Mouse (Mus musculus): Measurements from ENCODE around the gene Pla2g2c. TPM values are rescaled to one million over a fixed set of nuclear protein-coding genes. Genes with fewer than 3 reads are reported as not detected.

Pla2g2c gene
- polyA plus RNA-seq, 1 experiment from 2014 or later: not detected

DNA sequence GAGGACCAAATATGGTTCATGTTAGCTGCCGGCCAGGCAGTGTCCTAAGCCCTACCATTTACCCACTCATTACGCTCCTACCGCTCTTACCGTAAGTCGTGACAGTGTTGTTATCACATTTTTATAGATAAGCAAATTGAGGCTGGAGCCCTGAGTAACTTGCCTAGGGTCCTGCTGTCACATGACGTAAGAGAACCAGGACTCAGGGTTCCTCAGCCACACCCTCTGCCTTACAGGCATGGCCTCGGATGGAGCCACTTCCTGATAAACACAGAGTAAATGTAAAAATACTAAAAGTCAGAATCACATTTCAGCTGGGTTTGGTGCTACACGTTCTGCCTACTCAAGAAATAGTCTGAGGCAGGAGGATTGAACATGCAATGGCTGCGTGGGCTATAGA, 29.8 kb downstream of the Pla2g2c start:
- WGBS (ENCODE audit: insufficient replicate concordance): 61% methylated on average over 9 of the region's 9 CpGs
- Histone ChIP-seq H3K36me3 (ENCODE audit: control insufficient read depth, insufficient read depth) (no peaks in the 10 kb centered on the region), H3K9me3 (replicated peaks; ENCODE audit: control insufficient read depth, low read length) (no peaks in the 10 kb centered on the region), H3K9ac (ENCODE audit: low read depth, low read length) (no peak overlapping the region), H3K27me3 (ENCODE audit: control insufficient read depth, insufficient read depth, low read depth, low read length) (no peaks in the 10 kb centered on the region), H3K4me1 (ENCODE audit: control insufficient read depth, low read depth, low read length) (no peaks in the 10 kb centered on the region), H3K27ac (ENCODE audit: low read length) (no peak overlapping the region), H3K4me3 (ENCODE audit: low read depth, low read length) (no peak overlapping the region), H3K4me2 (ENCODE audit: low read depth, low read length) (no peak overlapping the region)
- ATAC-seq (ENCODE audit: low read depth): no peak

GRCm38 (mm10) chr4:138755439-138755838, 30.8 kb downstream of the Pla2g2c start:
- Histone ChIP-seq H3K36me3 (ENCODE audit: control insufficient read depth, insufficient read depth) (no peaks in the 10 kb centered on the region), H3K4me2 (ENCODE audit: low read depth, low read length) (no peak overlapping the region), H3K27ac (ENCODE audit: low read length) (no peak overlapping the region), H3K9me3 (replicated peaks; ENCODE audit: control insufficient read depth, low read length) (no peaks in the 10 kb centered on the region), H3K4me1 (ENCODE audit: control insufficient read depth, low read depth, low read length) (no peaks in the 10 kb centered on the region), H3K4me3 (ENCODE audit: low read depth, low read length) (no peak overlapping the region), H3K9ac (ENCODE audit: low read depth, low read length) (no peak overlapping the region), H3K27me3 (ENCODE audit: control insufficient read depth, insufficient read depth, low read depth, low read length) (no peaks in the 10 kb centered on the region)
- no peak for ATAC-seq (ENCODE audit: low read depth)
- 53% methylated on average over 4 of the region's 4 CpGs for WGBS (ENCODE audit: insufficient replicate concordance)

DNA sequence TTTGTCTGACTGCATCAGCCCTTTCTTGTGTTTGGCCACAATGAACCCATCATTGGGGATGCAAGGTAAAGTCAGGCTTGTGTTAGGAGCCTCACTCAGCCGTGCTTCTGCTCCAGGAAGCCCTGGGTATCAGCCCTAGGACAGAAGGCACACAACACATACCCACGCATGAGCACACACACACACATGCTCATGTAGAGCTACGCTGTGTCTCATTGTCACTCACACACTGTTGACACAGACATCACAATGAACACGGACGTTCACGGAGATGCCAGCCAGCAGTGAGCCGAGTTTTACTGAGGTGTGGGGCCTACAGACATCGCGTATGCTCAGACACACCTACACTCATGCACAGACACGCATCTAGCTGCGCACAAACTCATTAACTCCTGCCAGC, 31.4 kb downstream of the Pla2g2c start:
- Histone ChIP-seq H3K9me3 (replicated peaks; ENCODE audit: control insufficient read depth, low read length) (no peaks in the 10 kb centered on the region), H3K36me3 (ENCODE audit: control insufficient read depth, insufficient read depth) (no peaks in the 10 kb centered on the region), H3K4me3 (ENCODE audit: low read depth, low read length) (no peak overlapping the region), H3K4me1 (ENCODE audit: control insufficient read depth, low read depth, low read length) (no peaks in the 10 kb centered on the region), H3K9ac (ENCODE audit: low read depth, low read length) (no peak overlapping the region), H3K27ac (ENCODE audit: low read length) (no peak overlapping the region), H3K4me2 (ENCODE audit: low read depth, low read length) (no peak overlapping the region), H3K27me3 (ENCODE audit: control insufficient read depth, insufficient read depth, low read depth, low read length) (no peaks in the 10 kb centered on the region)
- WGBS (ENCODE audit: insufficient replicate concordance): 65% methylated on average over 11 of the region's 11 CpGs
- ATAC-seq (ENCODE audit: low read depth): no peak

- WGBS (ENCODE audit: insufficient replicate concordance): 68% methylated on average over 8 of the region's 8 CpGs
- no peak within 1 kb of the TSS for H3K9ac ChIP-seq (ENCODE audit: low read depth, low read length)
- no peaks in the 10 kb centered on the region for H3K4me1 ChIP-seq (ENCODE audit: control insufficient read depth, low read depth, low read length)
- H3K36me3 ChIP-seq (ENCODE audit: control insufficient read depth, insufficient read depth): no peaks in the 10 kb centered on the region
- H3K9me3 ChIP-seq (replicated peaks; ENCODE audit: control insufficient read depth, low read length): no peaks in the 10 kb centered on the region
- no peak for ATAC-seq (ENCODE audit: low read depth)
- no peak within 1 kb of the TSS for H3K27ac ChIP-seq (ENCODE audit: low read length)
- H3K4me3 ChIP-seq (ENCODE audit: low read depth, low read length): no peak within 1 kb of the TSS
- H3K27me3 ChIP-seq (ENCODE audit: control insufficient read depth, insufficient read depth, low read depth, low read length): no peaks in the 10 kb centered on the region
- no peak within 1 kb of the TSS for H3K4me2 ChIP-seq (ENCODE audit: low read depth, low read length)
Measured at GRCm38 (mm10) chr4:138757416-138757815, 32.8 kb downstream of the Pla2g2c start, which contains the start of gene Pla2g2f. Gene Pla2g2f (minus strand): TSS chr4:138757626.

DNA sequence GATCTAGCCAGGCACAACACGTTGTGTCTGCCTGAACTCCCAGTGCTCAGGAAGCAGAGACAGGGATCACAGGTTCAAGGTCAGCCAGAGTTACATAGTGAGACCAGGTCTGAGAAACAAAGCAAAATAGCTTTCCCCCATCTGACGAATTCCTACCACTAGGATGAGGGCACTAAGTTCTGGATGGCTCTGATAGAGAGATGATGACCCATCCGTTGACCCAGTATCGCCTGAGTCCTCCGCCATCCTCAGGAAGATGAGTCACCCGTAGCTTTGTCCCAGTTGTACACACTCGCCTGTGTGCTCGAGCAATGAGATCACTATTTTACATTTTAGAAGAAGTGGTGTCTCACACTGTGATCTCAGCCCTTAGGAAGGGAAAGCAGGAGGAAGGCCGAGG, 37.7 kb downstream of the Pla2g2c start:
- no peak for ATAC-seq (ENCODE audit: low read depth)
- no peaks in the 10 kb centered on the region for H3K4me1 ChIP-seq (ENCODE audit: control insufficient read depth, low read depth, low read length)

DNA sequence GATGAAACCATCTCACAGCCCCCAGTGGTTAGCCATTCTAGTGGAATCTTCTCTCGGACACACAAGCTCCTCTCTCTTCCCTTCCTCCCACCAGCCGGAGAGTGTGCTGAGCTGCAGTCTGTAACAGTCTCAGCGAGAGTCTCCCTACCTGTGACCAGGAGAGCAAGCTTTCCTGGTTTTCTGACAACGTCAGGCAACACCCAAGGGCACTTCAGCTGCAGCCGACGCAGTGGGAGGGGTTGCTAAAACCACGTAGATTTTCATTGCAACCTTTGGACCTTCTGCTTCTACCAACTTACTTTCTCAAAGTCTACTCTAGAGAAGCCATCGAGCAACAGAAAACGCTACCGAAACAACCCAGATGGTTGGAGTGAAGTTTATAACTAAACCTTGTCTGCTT, 47.4 kb downstream of the Pla2g2c start:
- no peak for ATAC-seq (ENCODE audit: low read depth)
- no peak overlapping the region for H3K9ac ChIP-seq (ENCODE audit: low read depth, low read length)
- H3K4me3 ChIP-seq (ENCODE audit: low read depth, low read length): no peak overlapping the region
- no peaks in the 10 kb centered on the region for H3K9me3 ChIP-seq (replicated peaks; ENCODE audit: control insufficient read depth, low read length)
- no peaks in the 10 kb centered on the region for H3K27me3 ChIP-seq (ENCODE audit: control insufficient read depth, insufficient read depth, low read depth, low read length)
- WGBS (ENCODE audit: insufficient replicate concordance): 63% methylated on average over 10 of the region's 10 CpGs
- no peak overlapping the region for H3K27ac ChIP-seq (ENCODE audit: low read length)
- H3K4me1 ChIP-seq (ENCODE audit: control insufficient read depth, low read depth, low read length): no peaks in the 10 kb centered on the region
- no peak overlapping the region for H3K4me2 ChIP-seq (ENCODE audit: low read depth, low read length)
- H3K36me3 ChIP-seq (ENCODE audit: control insufficient read depth, insufficient read depth): no peaks in the 10 kb centered on the region

More for the DNA sequence above, 37.7 kb downstream of the Pla2g2c start:
- no peaks in the 10 kb centered on the region for H3K9me3 ChIP-seq (replicated peaks; ENCODE audit: control insufficient read depth, low read length)
- WGBS (ENCODE audit: insufficient replicate concordance): 52% methylated on average over 9 of the region's 9 CpGs
- no peak overlapping the region for H3K9ac ChIP-seq (ENCODE audit: low read depth, low read length)
- no peaks in the 10 kb centered on the region for H3K27me3 ChIP-seq (ENCODE audit: control insufficient read depth, insufficient read depth, low read depth, low read length)
- H3K4me3 ChIP-seq (ENCODE audit: low read depth, low read length): no peak overlapping the region
- no peak overlapping the region for H3K27ac ChIP-seq (ENCODE audit: low read length)
- no peak overlapping the region for H3K4me2 ChIP-seq (ENCODE audit: low read depth, low read length)
- no peaks in the 10 kb centered on the region for H3K36me3 ChIP-seq (ENCODE audit: control insufficient read depth, insufficient read depth)

DNA sequence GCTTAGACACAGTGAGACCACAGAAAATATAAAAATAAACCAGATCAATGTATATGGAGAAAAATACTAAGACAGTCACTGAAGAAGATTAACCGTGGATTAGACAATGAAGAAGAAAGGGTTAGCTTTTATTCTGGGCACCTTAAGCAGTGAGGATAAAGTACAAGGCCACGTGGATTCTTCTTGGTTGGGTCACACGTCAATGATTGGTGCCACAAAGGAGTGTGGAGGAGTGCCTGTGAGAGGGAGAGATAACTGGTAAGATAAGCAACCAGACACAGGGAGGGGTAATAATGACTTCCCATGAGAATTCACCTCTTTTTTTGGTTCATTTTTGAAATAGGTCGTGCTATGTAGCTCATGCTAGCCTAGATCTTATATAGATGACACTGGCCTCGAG, 47.8 kb downstream of the Pla2g2c start:
- Histone ChIP-seq H3K27ac (ENCODE audit: low read length) (no peak overlapping the region), H3K9me3 (replicated peaks; ENCODE audit: control insufficient read depth, low read length) (no peaks in the 10 kb centered on the region), H3K4me1 (ENCODE audit: control insufficient read depth, low read depth, low read length) (no peaks in the 10 kb centered on the region), H3K4me2 (ENCODE audit: low read depth, low read length) (no peak overlapping the region), H3K4me3 (ENCODE audit: low read depth, low read length) (no peak overlapping the region), H3K9ac (ENCODE audit: low read depth, low read length) (no peak overlapping the region), H3K36me3 (ENCODE audit: control insufficient read depth, insufficient read depth) (no peaks in the 10 kb centered on the region), H3K27me3 (ENCODE audit: control insufficient read depth, insufficient read depth, low read depth, low read length) (no peaks in the 10 kb centered on the region)
- no peak for ATAC-seq (ENCODE audit: low read depth)
- 48% methylated on average over 5 of the region's 5 CpGs for WGBS (ENCODE audit: insufficient replicate concordance)

GRCm38 (mm10) chr4:138775435-138775834, 50.8 kb downstream of the Pla2g2c start, which contains the start of gene Pla2g2d:
Gene Pla2g2d (plus strand): TSS chr4:138775735.
- no peaks in the 10 kb centered on the region for H3K36me3 ChIP-seq (ENCODE audit: control insufficient read depth, insufficient read depth)
- H3K27me3 ChIP-seq (ENCODE audit: control insufficient read depth, insufficient read depth, low read depth, low read length): no peaks in the 10 kb centered on the region
- no peaks in the 10 kb centered on the region for H3K4me1 ChIP-seq (ENCODE audit: control insufficient read depth, low read depth, low read length)
- no peak for ATAC-seq (ENCODE audit: low read depth)
- H3K9ac ChIP-seq (ENCODE audit: low read depth, low read length): no peak within 1 kb of the TSS
- H3K9me3 ChIP-seq (replicated peaks; ENCODE audit: control insufficient read depth, low read length): no peaks in the 10 kb centered on the region
- no peak within 1 kb of the TSS for H3K4me2 ChIP-seq (ENCODE audit: low read depth, low read length)
- no peak within 1 kb of the TSS for H3K27ac ChIP-seq (ENCODE audit: low read length)
- no peak within 1 kb of the TSS for H3K4me3 ChIP-seq (ENCODE audit: low read depth, low read length)
- 51% methylated on average over 6 of the region's 6 CpGs for WGBS (ENCODE audit: insufficient replicate concordance)

DNA sequence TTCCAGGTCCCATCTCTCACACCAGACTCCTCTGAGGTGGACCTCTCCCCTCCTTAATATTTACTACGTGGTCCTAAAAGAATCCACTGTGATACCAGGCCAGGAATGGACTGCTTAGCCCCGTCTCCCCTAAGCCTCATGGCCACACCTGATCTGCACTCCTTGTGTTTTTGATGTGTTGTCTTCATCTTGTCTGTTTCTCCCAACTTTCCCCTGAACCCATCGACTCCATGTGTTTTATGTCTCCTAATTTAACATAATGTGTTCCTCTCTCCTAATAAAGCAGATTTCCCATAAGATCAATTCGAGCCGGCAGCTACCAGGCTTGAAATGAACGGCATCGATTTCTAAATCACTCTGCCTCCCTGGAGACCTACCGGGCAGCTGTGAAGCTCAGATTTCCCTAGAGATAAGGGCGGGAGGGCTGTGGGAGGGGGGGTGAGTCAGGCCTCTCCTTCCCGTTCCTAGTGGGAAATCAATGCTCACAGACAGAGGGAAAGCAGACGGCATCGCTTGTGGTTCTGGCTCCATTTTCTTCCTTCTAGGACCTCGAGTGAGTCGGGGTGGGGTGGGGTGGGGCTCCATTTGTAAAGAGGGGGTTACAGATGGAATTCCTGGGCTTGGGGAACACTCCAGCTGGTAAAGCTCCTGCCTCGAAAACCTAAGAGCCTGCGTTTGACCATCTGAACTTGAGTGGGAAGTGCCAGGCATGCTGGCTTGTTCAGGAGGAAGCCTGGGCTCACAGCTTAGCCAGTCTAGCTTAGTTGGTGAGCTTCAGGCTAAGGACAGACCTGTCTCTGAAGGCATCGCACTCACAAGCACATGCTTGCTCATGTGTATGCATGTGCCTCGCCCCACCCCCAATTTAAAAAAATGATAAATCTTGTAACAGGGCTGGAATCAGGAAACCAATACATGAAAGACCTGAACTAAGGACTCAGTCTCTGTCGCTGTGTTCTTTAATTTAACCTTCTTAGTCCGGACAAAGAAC, 53.1 kb downstream of the Pla2g2c start:
- H3K4me3 ChIP-seq (ENCODE audit: low read depth, low read length): no peak overlapping the region
- H3K4me1 ChIP-seq (ENCODE audit: control insufficient read depth, low read depth, low read length): no peaks in the 10 kb centered on the region
- no peaks in the 10 kb centered on the region for H3K36me3 ChIP-seq (ENCODE audit: control insufficient read depth, insufficient read depth)
- no peaks in the 10 kb centered on the region for H3K27me3 ChIP-seq (ENCODE audit: control insufficient read depth, insufficient read depth, low read depth, low read length)
- 32% methylated on average over 20 of the region's 20 CpGs for WGBS (ENCODE audit: insufficient replicate concordance)
- no peak overlapping the region for H3K9ac ChIP-seq (ENCODE audit: low read depth, low read length)
- no peak for ATAC-seq (ENCODE audit: low read depth)
- no peak overlapping the region for H3K27ac ChIP-seq (ENCODE audit: low read length)
- no peak overlapping the region for H3K4me2 ChIP-seq (ENCODE audit: low read depth, low read length)
- H3K9me3 ChIP-seq (replicated peaks; ENCODE audit: control insufficient read depth, low read length): no peaks in the 10 kb centered on the region

All from liver, embryonic 16.5 days (tissue).